Mouse (Mus musculus) liver, adult 2 months (tissue): ENCODE measurements around the gene Ccnl2.
A peak's percentile ranks its signal among the peaks of the same experiment; 100 is the strongest.

Experiments
- CTCF ChIP-seq: fragments of 200-500 bp; IDR thresholded peaks from 2 replicates; pipeline ENCODE4 v1.5.1; 2011; ENCODE audit warnings: low read depth, low read length, control low read depth
- POLR2A ChIP-seq: fragments of 200-500 bp; IDR thresholded peaks from 2 replicates; pipeline ENCODE4 v1.6.1; 2011; ENCODE audit warnings: low read length, control low read depth; ENCODE audit not compliant: insufficient read depth; ENCODE audit errors: extremely low read depth

DNA sequence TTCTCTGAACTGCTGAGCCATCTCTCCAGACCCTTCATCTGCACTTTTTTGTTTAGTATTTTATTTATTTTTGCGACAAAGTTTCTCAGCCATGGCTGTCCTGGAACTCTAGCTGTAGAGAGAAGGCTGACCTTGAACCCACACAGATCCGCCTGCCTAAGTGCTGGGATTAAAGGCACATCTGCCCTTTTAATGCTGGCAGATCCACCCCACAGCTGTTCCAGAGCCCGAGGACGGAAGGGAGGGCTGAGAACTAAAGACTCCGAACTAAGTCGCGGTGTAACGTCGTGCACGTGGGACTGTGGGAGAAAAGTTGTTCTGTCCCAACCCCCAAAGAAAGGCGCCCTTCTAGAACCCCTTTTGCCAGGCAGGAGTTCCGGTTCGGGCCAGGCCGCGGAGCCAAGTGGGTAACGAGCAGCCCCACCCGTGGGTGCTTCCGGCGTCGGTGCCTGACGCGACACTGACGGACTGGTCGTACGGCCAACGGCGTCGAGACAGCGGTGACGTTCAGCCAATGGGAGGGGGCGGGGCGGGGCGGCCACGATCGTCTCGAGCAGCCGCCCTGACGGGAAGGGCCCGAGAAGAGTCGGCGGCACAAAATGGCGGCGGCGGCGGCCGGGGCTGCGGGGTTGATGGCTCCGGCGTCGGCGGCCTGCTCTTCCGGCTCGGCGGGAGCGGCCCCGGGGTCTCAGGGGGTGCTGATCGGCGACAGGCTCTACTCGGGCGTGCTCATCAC, at the start of gene Ccnl2:
- TF ChIP-seq POLR2A (peak; percentile 67; the same call in 1 of the 2 replicates), CTCF (no peak)
